36 mouse cellular contexts compared by ENCODE assay signal in the genomic region with DNA sequence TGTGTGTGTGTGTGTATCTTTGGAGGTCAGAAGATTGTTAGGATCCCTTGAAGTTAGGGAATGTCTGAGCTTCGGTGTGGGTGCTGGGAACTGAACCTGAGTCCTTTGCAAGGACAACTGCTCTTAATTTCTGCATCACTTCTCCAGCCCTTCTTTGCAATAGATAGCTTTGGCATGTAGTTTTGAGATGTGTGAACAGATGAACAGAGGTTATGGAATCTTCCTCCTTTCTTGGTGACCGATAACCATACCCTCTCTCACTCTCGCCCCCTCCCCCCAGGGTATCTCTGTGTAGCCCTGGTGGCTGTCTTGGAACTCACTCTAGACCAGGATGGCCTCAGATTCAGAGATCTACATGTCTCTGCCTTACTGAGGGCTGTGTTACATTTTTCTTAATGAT. TPM values are rescaled to one million over a fixed set of nuclear protein-coding genes. Genes with fewer than 3 reads are reported as not detected.
"Had no signal": no experiment of that assay in that cellular context is flagged by ENCODE, and none has a peak within 500 bp of the region (broad histone marks: within the 10 kb centered on the region; RNA-seq: fewer than 3 reads in every experiment).

No protein-coding gene starts in this region.

- H3K9me3 ChIP-seq: heart, embryonic 12.5 days; heart, embryonic 13.5 days; heart, embryonic 15.5 days; hindbrain, embryonic 10.5 days; hindbrain, embryonic 12.5 days; hindbrain, embryonic 13.5 days; hindbrain, embryonic 15.5 days; intestine, embryonic 15.5 days; kidney, embryonic 15.5 days had no signal

- H3K4me2 ChIP-seq: heart, embryonic 11.5 days; heart, embryonic 12.5 days; heart, embryonic 13.5 days; heart, embryonic 15.5 days; hindbrain, embryonic 12.5 days; hindbrain, embryonic 13.5 days; hindbrain, embryonic 14.5 days; hindbrain, embryonic 15.5 days; intestine, embryonic 15.5 days; kidney, embryonic 15.5 days had no signal

- ATAC-seq: hindbrain, embryonic 16.5 days; hindbrain, postnatal 0 days; inflammation-experienced regulatory T-cells, adult 6 months; intestine, embryonic 15.5 days; intestine, embryonic 16.5 days; intestine, postnatal 0 days had no signal

- H3K9ac ChIP-seq: heart, embryonic 12.5 days; heart, embryonic 13.5 days; heart, embryonic 15.5 days; hindbrain, embryonic 12.5 days; hindbrain, embryonic 13.5 days; hindbrain, embryonic 14.5 days; hindbrain, embryonic 15.5 days; intestine, embryonic 15.5 days; kidney, embryonic 15.5 days had no signal

- H3K4me3 ChIP-seq: heart, embryonic 12.5 days; heart, embryonic 13.5 days; heart, embryonic 15.5 days; hindbrain, embryonic 10.5 days; hindbrain, embryonic 12.5 days; hindbrain, embryonic 13.5 days; hindbrain, embryonic 15.5 days; intestine, embryonic 15.5 days; kidney, embryonic 15.5 days; layer of hippocampus, adult 2 months; left cerebral cortex, adult 2 months had no signal

- H3K27ac ChIP-seq: heart, embryonic 13.5 days; heart, embryonic 15.5 days; hindbrain, embryonic 10.5 days; hindbrain, embryonic 12.5 days; hindbrain, embryonic 13.5 days; hindbrain, embryonic 14.5 days; hindbrain, embryonic 15.5 days; hindbrain, postnatal 0 days; intestine, embryonic 15.5 days; kidney, embryonic 15.5 days; kidney, postnatal 0 days; layer of hippocampus, adult 2 months; left cerebral cortex, adult 2 months had no signal

- H3K36me3 ChIP-seq: heart, embryonic 15.5 days; hindbrain, embryonic 13.5 days; hindbrain, embryonic 15.5 days; intestine, embryonic 15.5 days had no signal

- H3K27me3 ChIP-seq: heart, embryonic 12.5 days; heart, embryonic 13.5 days; heart, embryonic 15.5 days; hindbrain, embryonic 12.5 days; hindbrain, embryonic 13.5 days; hindbrain, embryonic 15.5 days; intestine, embryonic 15.5 days; kidney, embryonic 15.5 days had no signal

- DNase-seq: heart, postnatal 10 days; heart, postnatal 14 days; heart, postnatal 36 days; heart, postnatal 4 days; kidney, adult 11 months; kidney, adult 18-20 months; kidney, adult 2 months; kidney, adult 8-10 months; kidney, adult 9 months; kidney, postnatal 10 days; kidney, postnatal 14 days; kidney, postnatal 25 days; kidney, postnatal 36 days; kidney, postnatal 4 days; layer of hippocampus, adult 9-11 months; layer of hippocampus, postnatal 36 days had no signal

RNA-seq across cellular contexts. Expression of a gene that starts 51.1 kb away (rescaled TPM):
- total RNA-seq: hematopoietic stem cell, adult 5-6 weeks had no signal
- polyA plus RNA-seq: inflammation-experienced regulatory T-cells, adult 6 months had no signal
